Mouse (Mus musculus) liver (tissue): Measurements from ENCODE around the gene Gm8947.
"Not testable (repeated sequence)": the region's sequence is repeated elsewhere in the genome, so short reads cannot be mapped to it uniquely, and the experiment has no call there.

Source experiments
- DNase-seq: peaks from one replicate; pipeline ENCODE4 v3.0.0-alpha.2; 2020; ENCODE audit warnings: mixed read lengths

Gene Gm8947

GRCm38 (mm10) chr1:151182266-151182665 lies 9.9 kb upstream of the Gm8947 start, which contains the start of gene Gm47985:
TSS of gene Gm47985 (plus strand) at chr1:151182537.
- not testable (repeated sequence) for DNase-seq

GRCm38 (mm10) chr1:151186186-151186585 lies 6.0 kb upstream of the Gm8947 start:
- not testable (repeated sequence) for DNase-seq

GRCm38 (mm10) chr1:151186879-151187424 lies 5.2 kb upstream of the Gm8947 start:
- not testable (repeated sequence) for DNase-seq

- no peak for DNase-seq
These were observed 3.7 kb upstream of the Gm8947 start for GRCm38 (mm10) chr1:151188469-151188868.

- not testable (repeated sequence) for DNase-seq
These were observed 563 bp downstream of the Gm8947 start for GRCm38 (mm10) chr1:151192739-151193138.

GRCm38 (mm10) chr1:151195986-151196385 lies 3.8 kb downstream of the Gm8947 start:
- DNase-seq, result not testable (repeated sequence)

- not testable (repeated sequence) for DNase-seq
These were observed 4.5 kb downstream of the Gm8947 start for GRCm38 (mm10) chr1:151196690-151197089.

- DNase-seq, result peak; percentile 88
These were observed 5.9 kb downstream of the Gm8947 start, which contains the start of gene Gm47995 for GRCm38 (mm10) chr1:151198120-151198519. TSS of gene Gm47995 (plus strand) at chr1:151198448.

- DNase-seq, result not testable (repeated sequence)
These were observed 8.4 kb downstream of the Gm8947 start for GRCm38 (mm10) chr1:151200620-151201019.

GRCm38 (mm10) chr1:151202771-151203170 lies 10.6 kb downstream of the Gm8947 start:
- DNase-seq, result not testable (repeated sequence)

- DNase-seq, result not testable (repeated sequence)
These were observed 11.6 kb downstream of the Gm8947 start, which contains the start of gene 3110040M04Rik for GRCm38 (mm10) chr1:151203818-151204217. TSS of gene 3110040M04Rik (plus strand) at chr1:151204121.

- not testable (repeated sequence) for DNase-seq
These were observed 16.3 kb downstream of the Gm8947 start for GRCm38 (mm10) chr1:151208493-151208892.

- not testable (repeated sequence) for DNase-seq
These were observed 16.8 kb downstream of the Gm8947 start for GRCm38 (mm10) chr1:151208944-151209343.

GRCm38 (mm10) chr1:151209824-151210355 lies 17.7 kb downstream of the Gm8947 start, which contains the start of gene Gm47996:
TSS of gene Gm47996 (plus strand) at chr1:151210131.
- not testable (repeated sequence) for DNase-seq

- not testable (repeated sequence) for DNase-seq
These were observed 19.5 kb downstream of the Gm8947 start for GRCm38 (mm10) chr1:151211666-151212065.

GRCm38 (mm10) chr1:151214862-151215261 lies 22.7 kb downstream of the Gm8947 start:
- no peak for DNase-seq

- DNase-seq, result no peak
These were observed 23.8 kb downstream of the Gm8947 start for GRCm38 (mm10) chr1:151215985-151216384.

- DNase-seq, result peak; percentile 18
These were observed 24.2 kb downstream of the Gm8947 start for GRCm38 (mm10) chr1:151216417-151216816.

GRCm38 (mm10) chr1:151219045-151219444 lies 26.9 kb downstream of the Gm8947 start:
- DNase-seq, result no peak

GRCm38 (mm10) chr1:151220098-151220497 lies 27.9 kb downstream of the Gm8947 start:
- DNase-seq, result no peak

GRCm38 (mm10) chr1:151222561-151223267 lies 30.5 kb downstream of the Gm8947 start:
- no peak for DNase-seq

- DNase-seq, result no peak
These were observed 31.2 kb downstream of the Gm8947 start for GRCm38 (mm10) chr1:151223377-151223776.

- no peak for DNase-seq
These were observed 32.4 kb downstream of the Gm8947 start for GRCm38 (mm10) chr1:151224536-151224935.

GRCm38 (mm10) chr1:151227506-151227905 lies 35.3 kb downstream of the Gm8947 start:
- DNase-seq, result no peak
